ENCODE assay signal across 15 mouse cellular contexts in genomic region chr9:48044826-48045225, GRCm38 (mm10).
"Had no signal": no experiment of that assay in that cellular context is flagged by ENCODE, and none has a peak within 500 bp of the region (broad histone marks: within the 10 kb centered on the region; RNA-seq: fewer than 3 reads in every experiment).

No protein-coding gene starts in this region.

- H3K27ac ChIP-seq: lung, embryonic 15.5 days; macrophage; midbrain, embryonic 13.5 days; midbrain, embryonic 15.5 days; neural tube, embryonic 12.5 days; stomach, embryonic 15.5 days; stomach, postnatal 0 days had no signal

- DNase-seq: lung, adult 2 months; lung, postnatal 14 days; lung, postnatal 36 days; right cerebral cortex, postnatal 14 days; thymus, adult 2 months; thymus, postnatal 25 days; thymus, postnatal 4 days had no signal

- H3K9me3 ChIP-seq: lung, embryonic 15.5 days; midbrain, embryonic 13.5 days; midbrain, embryonic 15.5 days; neural tube, embryonic 12.5 days; stomach, embryonic 15.5 days had no signal

- H3K4me3 ChIP-seq: lung, embryonic 15.5 days; megakaryocyte, embryonic 14.5 days; midbrain, embryonic 13.5 days; midbrain, embryonic 15.5 days; neural tube, embryonic 12.5 days; stomach, embryonic 15.5 days had no signal

- H3K4me1 ChIP-seq: lung, embryonic 15.5 days; megakaryocyte, embryonic 14.5 days; midbrain, embryonic 13.5 days; midbrain, embryonic 15.5 days; neural tube, embryonic 12.5 days; stomach, embryonic 15.5 days had no signal

- H3K27me3 ChIP-seq: lung, embryonic 15.5 days; megakaryocyte, embryonic 14.5 days; midbrain, embryonic 13.5 days; midbrain, embryonic 15.5 days; neural tube, embryonic 12.5 days; stomach, embryonic 15.5 days had no signal

- H3K36me3 ChIP-seq: lung, embryonic 15.5 days; midbrain, embryonic 13.5 days; midbrain, embryonic 15.5 days; neural tube, embryonic 12.5 days; stomach, embryonic 15.5 days had no signal
